Mouse (Mus musculus): ENCODE results near the gene Cntnap2. TPM values are rescaled to one million over a fixed set of nuclear protein-coding genes. Genes with fewer than 3 reads are reported as not detected.

The Cntnap2 gene
- polyA plus RNA-seq, 1 experiment from 2014 or later = 1.3 TPM

GRCm38 (mm10) chr6:46675081-46675480, 1615.9 kb downstream of the Cntnap2 start:
- Histone ChIP-seq H3K4me3 (ENCODE audit: low read depth, low read length) (no peak overlapping the region), H3K27ac (ENCODE audit: low read depth) (no peak overlapping the region), H3K27me3 (replicated peaks; ENCODE audit: control insufficient read depth, insufficient read depth, low read length) (no peaks in the 10 kb centered on the region), H3K36me3 (ENCODE audit: control insufficient read depth, insufficient read depth, low read length) (no peaks in the 10 kb centered on the region), H3K9ac (ENCODE audit: low read length) (no peak overlapping the region), H3K4me1 (replicated peaks; ENCODE audit: control insufficient read depth, insufficient read depth, low read length) (no peaks in the 10 kb centered on the region), H3K4me2 (ENCODE audit: low read length) (no peak overlapping the region), H3K9me3 (ENCODE audit: control insufficient read depth, low read length) (no peaks in the 10 kb centered on the region)
- ATAC-seq (replicated peaks; ENCODE audit: low FRiP score, low TSS enrichment, low read depth) (no peak), DNase-seq (ENCODE audit: low spot score) (no peak)
- 79% methylated on average over 2 of the region's 2 CpGs for WGBS

DNA sequence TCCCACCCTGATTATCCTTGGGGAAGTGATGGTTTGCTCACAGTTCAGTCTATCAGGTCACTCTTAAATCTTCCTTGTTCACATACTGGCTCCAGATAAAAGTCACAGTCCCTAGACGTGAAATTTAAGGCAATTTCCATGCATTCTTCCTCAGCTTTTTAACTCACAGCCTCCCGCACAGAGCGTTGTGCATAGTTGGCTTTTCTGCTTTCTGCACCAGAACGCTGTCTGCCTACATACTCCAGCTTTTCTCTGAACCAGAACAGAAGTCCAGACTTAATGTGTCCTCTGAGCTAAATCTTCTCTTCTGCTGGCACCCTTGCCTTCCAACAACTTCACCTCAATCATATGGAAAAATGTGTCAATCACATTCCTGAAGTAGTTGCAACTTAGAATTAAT, 1616.5 kb downstream of the Cntnap2 start:
- H3K9me3 ChIP-seq (ENCODE audit: control insufficient read depth, low read length) = no peaks in the 10 kb centered on the region
- ATAC-seq (replicated peaks; ENCODE audit: low FRiP score, low TSS enrichment, low read depth) (no peak), DNase-seq (ENCODE audit: low spot score) (no peak)
- 86% methylated on average over 4 of the region's 4 CpGs for WGBS
- no peak overlapping the region for H3K4me2 ChIP-seq (ENCODE audit: low read length)
- no peaks in the 10 kb centered on the region for H3K27me3 ChIP-seq (replicated peaks; ENCODE audit: control insufficient read depth, insufficient read depth, low read length)
- no peak overlapping the region for H3K9ac ChIP-seq (ENCODE audit: low read length)
- H3K4me3 ChIP-seq (ENCODE audit: low read depth, low read length) = no peak overlapping the region
- H3K27ac ChIP-seq (ENCODE audit: low read depth) = no peak overlapping the region
- H3K36me3 ChIP-seq (ENCODE audit: control insufficient read depth, insufficient read depth, low read length) = no peaks in the 10 kb centered on the region
- H3K4me1 ChIP-seq (replicated peaks; ENCODE audit: control insufficient read depth, insufficient read depth, low read length) = no peaks in the 10 kb centered on the region

- Histone ChIP-seq H3K9ac (ENCODE audit: low read length) (no peak overlapping the region), H3K27ac (ENCODE audit: low read depth) (no peak overlapping the region), H3K4me3 (ENCODE audit: low read depth, low read length) (no peak overlapping the region), H3K9me3 (ENCODE audit: control insufficient read depth, low read length) (no peaks in the 10 kb centered on the region), H3K27me3 (replicated peaks; ENCODE audit: control insufficient read depth, insufficient read depth, low read length) (no peaks in the 10 kb centered on the region), H3K36me3 (ENCODE audit: control insufficient read depth, insufficient read depth, low read length) (no peaks in the 10 kb centered on the region), H3K4me2 (ENCODE audit: low read length) (no peak overlapping the region), H3K4me1 (replicated peaks; ENCODE audit: control insufficient read depth, insufficient read depth, low read length) (no peaks in the 10 kb centered on the region)
- WGBS = 62% methylated on average over 1 of the region's 1 CpGs
- ATAC-seq (replicated peaks; ENCODE audit: low FRiP score, low TSS enrichment, low read depth) = no peak
- no peak for DNase-seq (ENCODE audit: low spot score)
Observed at GRCm38 (mm10) chr6:46696187-46696586, 1637.0 kb downstream of the Cntnap2 start.

DNA sequence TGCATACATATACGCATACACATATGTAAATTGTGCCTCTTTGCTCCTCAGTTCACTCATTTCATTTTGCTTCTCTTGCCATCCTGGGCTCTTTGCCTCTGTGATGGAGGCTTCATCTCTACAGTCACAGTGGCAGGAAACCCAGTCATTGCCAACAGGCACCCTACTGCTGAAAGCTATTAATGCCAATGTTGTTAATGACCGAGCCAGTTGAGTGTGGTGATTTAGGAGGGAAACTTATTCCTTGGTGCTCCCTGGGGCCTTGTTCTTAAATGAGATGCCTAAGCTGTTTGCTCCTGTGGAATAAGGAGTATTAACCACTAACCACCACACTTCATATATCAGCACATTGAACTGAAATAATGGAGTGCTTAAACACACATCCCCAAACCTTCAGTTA, 1640.2 kb downstream of the Cntnap2 start:
- ATAC-seq (replicated peaks; ENCODE audit: low FRiP score, low TSS enrichment, low read depth) (no peak), DNase-seq (ENCODE audit: low spot score) (no peak)
- no peak overlapping the region for H3K4me3 ChIP-seq (ENCODE audit: low read depth, low read length)

GRCm38 (mm10) chr6:46704293-46705170, 1645.4 kb downstream of the Cntnap2 start:
- H3K9ac ChIP-seq (ENCODE audit: low read length) = no peak overlapping the region
- no peak overlapping the region for H3K27ac ChIP-seq (ENCODE audit: low read depth)
- no peaks in the 10 kb centered on the region for H3K4me1 ChIP-seq (replicated peaks; ENCODE audit: control insufficient read depth, insufficient read depth, low read length)
- H3K36me3 ChIP-seq (ENCODE audit: control insufficient read depth, insufficient read depth, low read length) = no peaks in the 10 kb centered on the region
- 62% methylated on average over 7 of the region's 7 CpGs for WGBS
- H3K4me3 ChIP-seq (ENCODE audit: low read depth, low read length) = no peak overlapping the region
- no peak for ATAC-seq (replicated peaks; ENCODE audit: low FRiP score, low TSS enrichment, low read depth)
- no peaks in the 10 kb centered on the region for H3K27me3 ChIP-seq (replicated peaks; ENCODE audit: control insufficient read depth, insufficient read depth, low read length)
- no peak overlapping the region for H3K4me2 ChIP-seq (ENCODE audit: low read length)
- DNase-seq (ENCODE audit: low spot score) = no peak
- no peaks in the 10 kb centered on the region for H3K9me3 ChIP-seq (ENCODE audit: control insufficient read depth, low read length)

More for the DNA sequence above, 1640.2 kb downstream of the Cntnap2 start:
- H3K9ac ChIP-seq (ENCODE audit: low read length) = no peak overlapping the region
- H3K9me3 ChIP-seq (ENCODE audit: control insufficient read depth, low read length) = no peaks in the 10 kb centered on the region
- no peaks in the 10 kb centered on the region for H3K27me3 ChIP-seq (replicated peaks; ENCODE audit: control insufficient read depth, insufficient read depth, low read length)
- no peak overlapping the region for H3K4me2 ChIP-seq (ENCODE audit: low read length)
- H3K36me3 ChIP-seq (ENCODE audit: control insufficient read depth, insufficient read depth, low read length) = no peaks in the 10 kb centered on the region
- no peaks in the 10 kb centered on the region for H3K4me1 ChIP-seq (replicated peaks; ENCODE audit: control insufficient read depth, insufficient read depth, low read length)
- 79% methylated on average over 2 of the region's 2 CpGs for WGBS
- no peak overlapping the region for H3K27ac ChIP-seq (ENCODE audit: low read depth)

- Histone ChIP-seq H3K4me3 (ENCODE audit: low read depth, low read length) (no peak overlapping the region), H3K36me3 (ENCODE audit: control insufficient read depth, insufficient read depth, low read length) (no peaks in the 10 kb centered on the region), H3K9ac (ENCODE audit: low read length) (no peak overlapping the region), H3K27me3 (replicated peaks; ENCODE audit: control insufficient read depth, insufficient read depth, low read length) (no peaks in the 10 kb centered on the region), H3K9me3 (ENCODE audit: control insufficient read depth, low read length) (no peaks in the 10 kb centered on the region), H3K27ac (ENCODE audit: low read depth) (no peak overlapping the region), H3K4me1 (replicated peaks; ENCODE audit: control insufficient read depth, insufficient read depth, low read length) (no peaks in the 10 kb centered on the region), H3K4me2 (ENCODE audit: low read length) (no peak overlapping the region)
- WGBS = 85% methylated on average over 3 of the region's 3 CpGs
- DNase-seq (ENCODE audit: low spot score) (no peak), ATAC-seq (replicated peaks; ENCODE audit: low FRiP score, low TSS enrichment, low read depth) (no peak)
Observed at GRCm38 (mm10) chr6:46705926-46706325, 1646.8 kb downstream of the Cntnap2 start.

GRCm38 (mm10) chr6:46716576-46716975, 1657.4 kb downstream of the Cntnap2 start:
- Histone ChIP-seq H3K4me2 (ENCODE audit: low read length) (no peak overlapping the region), H3K4me3 (ENCODE audit: low read depth, low read length) (no peak overlapping the region), H3K9me3 (ENCODE audit: control insufficient read depth, low read length) (no peaks in the 10 kb centered on the region), H3K4me1 (replicated peaks; ENCODE audit: control insufficient read depth, insufficient read depth, low read length) (no peaks in the 10 kb centered on the region), H3K36me3 (ENCODE audit: control insufficient read depth, insufficient read depth, low read length) (no peaks in the 10 kb centered on the region), H3K27ac (ENCODE audit: low read depth) (no peak overlapping the region), H3K27me3 (replicated peaks; ENCODE audit: control insufficient read depth, insufficient read depth, low read length) (no peaks in the 10 kb centered on the region), H3K9ac (ENCODE audit: low read length) (no peak overlapping the region)
- 66% methylated on average over 2 of the region's 2 CpGs for WGBS
- ATAC-seq (replicated peaks; ENCODE audit: low FRiP score, low TSS enrichment, low read depth) (no peak), DNase-seq (ENCODE audit: low spot score) (no peak)

- H3K27ac ChIP-seq (ENCODE audit: low read depth) = no peak overlapping the region
- ATAC-seq (replicated peaks; ENCODE audit: low FRiP score, low TSS enrichment, low read depth) = no peak
Observed at GRCm38 (mm10) chr6:46733794-46734193, 1674.6 kb downstream of the Cntnap2 start.

DNA sequence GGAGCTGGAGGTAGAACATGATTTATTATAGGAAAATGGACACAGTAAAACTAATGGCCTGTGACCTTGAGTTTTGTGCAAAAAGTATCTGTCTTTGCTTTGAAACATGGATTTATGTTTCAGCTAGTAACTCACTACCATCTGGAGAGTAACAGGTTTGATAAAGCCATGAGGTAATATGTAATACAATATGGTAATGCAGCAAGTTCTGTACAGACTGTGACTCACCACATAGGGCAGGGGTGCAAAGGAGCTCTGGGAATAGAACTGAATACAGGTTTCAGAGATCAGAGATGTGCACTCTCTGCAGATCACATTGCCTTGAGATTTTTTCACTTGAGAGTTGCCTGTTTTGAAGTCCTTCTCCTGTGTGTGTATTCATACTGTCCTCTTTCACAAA, 1689.3 kb downstream of the Cntnap2 start:
- H3K9me3 ChIP-seq (ENCODE audit: control insufficient read depth, low read length) = no peaks in the 10 kb centered on the region
- no peak overlapping the region for H3K4me3 ChIP-seq (ENCODE audit: low read depth, low read length)
- H3K27ac ChIP-seq (ENCODE audit: low read depth) = no peak overlapping the region
- H3K4me2 ChIP-seq (ENCODE audit: low read length) = no peak overlapping the region
- H3K4me1 ChIP-seq (replicated peaks; ENCODE audit: control insufficient read depth, insufficient read depth, low read length) = no peaks in the 10 kb centered on the region
- H3K27me3 ChIP-seq (replicated peaks; ENCODE audit: control insufficient read depth, insufficient read depth, low read length) = no peaks in the 10 kb centered on the region
- no peak overlapping the region for H3K9ac ChIP-seq (ENCODE audit: low read length)
- DNase-seq (ENCODE audit: low spot score) (no peak), ATAC-seq (replicated peaks; ENCODE audit: low FRiP score, low TSS enrichment, low read depth) (no peak)
- no peaks in the 10 kb centered on the region for H3K36me3 ChIP-seq (ENCODE audit: control insufficient read depth, insufficient read depth, low read length)

More at GRCm38 (mm10) chr6:46733794-46734193, 1674.6 kb downstream of the Cntnap2 start:
- Histone ChIP-seq H3K9me3 (ENCODE audit: control insufficient read depth, low read length) (no peaks in the 10 kb centered on the region), H3K27me3 (replicated peaks; ENCODE audit: control insufficient read depth, insufficient read depth, low read length) (no peaks in the 10 kb centered on the region), H3K9ac (ENCODE audit: low read length) (no peak overlapping the region), H3K4me2 (ENCODE audit: low read length) (no peak overlapping the region), H3K4me1 (replicated peaks; ENCODE audit: control insufficient read depth, insufficient read depth, low read length) (no peaks in the 10 kb centered on the region), H3K4me3 (ENCODE audit: low read depth, low read length) (no peak overlapping the region), H3K36me3 (ENCODE audit: control insufficient read depth, insufficient read depth, low read length) (no peaks in the 10 kb centered on the region)
- DNase-seq (ENCODE audit: low spot score) = no peak

Data from intestine, embryonic 14.5 days (tissue).